Mouse (Mus musculus): ENCODE measurements around the gene Ssh2.

GRCm38 (mm10) chr11:77371088-77371487 lies 155.0 kb downstream of the Ssh2 start:
- TF ChIP-seq CTCF (IDR thresholded peaks at IDR 0.05; ENCODE audit: extremely low read depth, insufficient read depth, low read length) = no peak
- TF ChIP-seq POLR2A (IDR thresholded peaks at IDR 0.05; ENCODE audit: extremely low read depth, insufficient read depth, low read length) = no peak
